Mouse (Mus musculus) liver, postnatal 0 days (tissue): ENCODE measurements around the gene Garem2. TPM values are rescaled to one million over a fixed set of nuclear protein-coding genes. Genes with fewer than 3 reads are reported as not detected.

Experiments
- ATAC-seq: fragments of 200-750 bp; cut with Nextera tagmentation; 2 replicates; pipeline ENCODE4 v1.8.0; 2017; ENCODE audit warnings: mild to moderate bottlenecking, moderate library complexity
- DNase-seq: peaks from one replicate; pipeline ENCODE4 v3.0.0-alpha.2; 2016
- H3K27ac ChIP-seq: fragments of 300-500 bp; sonication (generic); 2 replicates; pipeline ENCODE4 v1.5.1; 2014; ENCODE audit warnings: antibody characterized with exemption, moderate library complexity, mild to moderate bottlenecking, low read depth
- H3K27me3 ChIP-seq: fragments of 300-500 bp; sonication (generic); 2 replicates; pipeline ENCODE4 v1.6.1; 2014; ENCODE audit warnings: low read length, control low read depth, mixed read lengths; ENCODE audit not compliant: insufficient read depth
- H3K36me3 ChIP-seq: fragments of 300-500 bp; sonication (generic); replicated peaks from 2 replicates; pipeline ENCODE4 v1.6.1; 2014; ENCODE audit warnings: mild to moderate bottlenecking, control low read depth, low read length, moderate library complexity, mixed read lengths; ENCODE audit not compliant: insufficient read depth
- H3K4me1 ChIP-seq: fragments of 300-500 bp; sonication (generic); 2 replicates; pipeline ENCODE4 v1.6.1; 2014; ENCODE audit warnings: antibody characterized with exemption, mild to moderate bottlenecking, control low read depth; ENCODE audit not compliant: insufficient read depth
- H3K4me2 ChIP-seq: fragments of 300-500 bp; sonication (generic); 2 replicates; pipeline ENCODE4 v1.6.1; 2014; ENCODE audit warnings: low read depth, mild to moderate bottlenecking, low read length, moderate library complexity, mixed read lengths
- H3K4me3 ChIP-seq: fragments of 300-500 bp; sonication (generic); 2 replicates; pipeline ENCODE4 v1.5.1; 2014; ENCODE audit warnings: low read depth, low read length
- H3K9ac ChIP-seq: fragments of 300-500 bp; sonication (generic); replicated peaks from 2 replicates; pipeline ENCODE4 v1.6.1; 2014; ENCODE audit warnings: mild to moderate bottlenecking, moderate library complexity
- H3K9me3 ChIP-seq: fragments of 300-500 bp; sonication (generic); 2 replicates; pipeline ENCODE4 v1.6.1; 2016; ENCODE audit warnings: mild to moderate bottlenecking, control low read depth, low read length, mixed read lengths
- CTCF ChIP-seq: sonication (generic); IDR thresholded peaks from 2 replicates; pipeline ENCODE4 v1.5.1; 2016; ENCODE audit warnings: antibody characterized with exemption, low read depth
- EP300 ChIP-seq: IDR thresholded peaks from 2 replicates; pipeline ENCODE4 v1.6.1; 2016; ENCODE audit warnings: antibody characterized with exemption, low read depth, mild to moderate bottlenecking
- WGBS: fragments of 180-500 bp; shearing (Covaris S2); extraction: QIAGEN DNeasy Blood & Tissue Kit; methylation state at CpG from one replicate; pipeline ENCODE4 v1.1.7; 2014; ENCODE audit not compliant: insufficient replicate concordance; 5-methylcytosine and 5-hydroxymethylcytosine counted together
- polyA plus RNA-seq: library from polyadenylated mRNA; unstranded; fragments of >200 nt; fragmentation: Nextera tagmentation; extraction: Ambion mirVana; gene quantifications from 2 replicates; pipeline ENCODE4 v1.2.1, GENCODE M21; 2015

Garem2 gene
- polyA plus RNA-seq, 1 experiment from 2014 or later, result 0.02 TPM

- Histone ChIP-seq H3K36me3 (no peaks in the 10 kb centered on the region), H3K9me3 (no peaks in the 10 kb centered on the region), H3K27ac (no peak overlapping the region), H3K4me2 (no peak overlapping the region), H3K27me3 (peaks cover 55% of the 10 kb centered on the region), H3K4me3 (no peak overlapping the region), H3K4me1 (peaks cover 10% of the 10 kb centered on the region), H3K9ac (no peak overlapping the region)
- ATAC-seq, result no peak
- peak; percentile 51 for DNase-seq
- peak; percentile 66 for TF ChIP-seq CTCF
- TF ChIP-seq EP300, result no peak
- 2% methylated on average over 12 of the region's 12 CpGs for WGBS
Observed at GRCm38 (mm10) chr5:30104339-30104738, 622 bp upstream of the Garem2 start.

- WGBS, result 3% methylated on average over 28 of the region's 29 CpGs
- no peaks in the 10 kb centered on the region for H3K9me3 ChIP-seq
- H3K4me3 ChIP-seq, result peak within 1 kb of the TSS; percentile 30
- no peaks in the 10 kb centered on the region for H3K36me3 ChIP-seq
- no peak within 1 kb of the TSS for H3K9ac ChIP-seq
- peak within 1 kb of the TSS; percentile 60 for H3K4me2 ChIP-seq
- H3K27ac ChIP-seq, result no peak within 1 kb of the TSS
- H3K4me1 ChIP-seq, result peaks cover 15% of the 10 kb centered on the region
- no peak for ATAC-seq
- TF ChIP-seq CTCF (no peak), EP300 (no peak)
- peak; percentile 11 for DNase-seq
- peaks cover 56% of the 10 kb centered on the region for H3K27me3 ChIP-seq
Observed at GRCm38 (mm10) chr5:30105668-30106300, 823 bp downstream of the Garem2 start, which contains the start of gene 3110082J24Rik. Gene 3110082J24Rik, minus strand, starts transcription at chr5:30106086.

DNA sequence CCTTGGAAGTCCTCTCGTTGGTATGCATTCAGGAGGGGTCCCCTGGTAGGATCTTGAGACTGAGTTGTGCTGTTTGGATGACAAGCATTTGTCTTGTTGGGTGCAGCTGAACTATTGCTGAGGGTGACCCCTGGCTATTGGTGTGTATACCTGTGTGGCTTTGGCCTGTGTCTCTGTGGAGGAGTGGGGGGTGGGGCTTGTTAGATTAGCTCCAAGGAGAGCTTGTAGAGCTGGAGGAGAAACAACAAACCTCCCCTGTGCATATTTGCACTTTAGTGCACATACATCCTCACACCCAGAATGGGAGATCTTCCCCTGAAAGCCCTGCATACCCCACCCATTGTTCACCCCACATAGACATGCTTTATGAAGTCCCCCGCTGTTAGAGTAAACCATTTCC lies 1.8 kb downstream of the Garem2 start:
- no peak for ATAC-seq
- Histone ChIP-seq H3K36me3 (no peaks in the 10 kb centered on the region), H3K27ac (no peak overlapping the region), H3K4me3 (no peak overlapping the region), H3K9me3 (no peaks in the 10 kb centered on the region), H3K4me1 (peaks cover 21% of the 10 kb centered on the region), H3K27me3 (peaks cover 61% of the 10 kb centered on the region), H3K9ac (no peak overlapping the region), H3K4me2 (no peak overlapping the region)
- TF ChIP-seq EP300 (no peak), CTCF (no peak)
- 45% methylated on average over 2 of the region's 2 CpGs for WGBS
- peak; percentile 7 for DNase-seq

DNA sequence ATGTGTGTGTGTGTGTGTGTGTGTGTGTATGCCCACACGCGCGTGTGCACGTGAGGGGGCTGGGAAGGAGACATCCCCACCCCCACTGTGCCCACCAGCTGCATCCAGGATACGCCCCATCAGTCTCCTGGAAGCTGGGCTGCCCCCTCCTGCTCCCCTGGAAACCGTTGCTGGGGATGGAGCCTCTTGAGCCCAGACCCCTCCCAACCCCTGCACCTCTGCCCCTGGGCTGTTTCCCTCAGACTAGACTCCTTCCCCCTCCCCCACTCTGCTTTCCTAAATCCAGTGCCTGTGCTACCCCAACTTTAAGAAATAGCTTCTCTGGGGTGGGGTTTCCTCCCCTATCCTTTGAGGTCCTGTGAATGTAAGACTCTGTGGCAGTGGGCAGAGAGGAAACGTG lies 2.2 kb downstream of the Garem2 start:
- TF ChIP-seq CTCF (no peak), EP300 (no peak)
- H3K27ac ChIP-seq, result no peak overlapping the region
- H3K4me2 ChIP-seq, result no peak overlapping the region
- no peak overlapping the region for H3K9ac ChIP-seq
- H3K9me3 ChIP-seq, result no peaks in the 10 kb centered on the region
- no peak overlapping the region for H3K4me3 ChIP-seq
- DNase-seq, result peak; percentile 9
- H3K4me1 ChIP-seq, result peaks cover 22% of the 10 kb centered on the region
- no peaks in the 10 kb centered on the region for H3K36me3 ChIP-seq
- peaks cover 61% of the 10 kb centered on the region for H3K27me3 ChIP-seq
- no peak for ATAC-seq
- WGBS, result 33% methylated on average over 3 of the region's 7 CpGs

DNA sequence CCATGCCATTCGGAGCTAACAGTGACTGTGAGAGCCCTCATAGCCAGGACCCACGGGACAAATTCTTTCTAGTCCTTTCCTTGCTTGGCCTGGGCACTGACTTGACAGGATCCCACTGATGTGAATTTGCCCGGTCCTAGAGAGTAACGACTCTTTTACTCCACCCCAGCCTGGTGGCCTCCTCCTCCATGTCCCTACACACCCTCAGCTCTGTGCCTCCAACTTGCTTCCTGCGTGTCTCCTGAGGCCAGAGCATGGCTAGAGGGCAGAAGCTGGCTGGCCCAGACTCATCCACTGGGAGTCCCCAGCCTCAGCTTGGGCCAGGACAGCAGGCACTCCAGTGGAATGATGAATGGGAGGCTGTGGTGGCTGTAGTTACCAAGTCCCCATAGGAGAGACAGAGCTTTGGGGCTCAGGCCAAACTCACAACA lies 2.7 kb downstream of the Garem2 start:
- no peak overlapping the region for H3K4me3 ChIP-seq
- no peak for ATAC-seq
- H3K36me3 ChIP-seq, result no peaks in the 10 kb centered on the region
- H3K4me1 ChIP-seq, result peaks cover 22% of the 10 kb centered on the region
- no peak for TF ChIP-seq EP300
- TF ChIP-seq CTCF, result no peak
- WGBS, result 20% methylated on average over 5 of the region's 5 CpGs
- no peaks in the 10 kb centered on the region for H3K9me3 ChIP-seq
- peak; percentile 10 for DNase-seq
- H3K27ac ChIP-seq, result no peak overlapping the region
- H3K9ac ChIP-seq, result no peak overlapping the region
- peaks cover 61% of the 10 kb centered on the region for H3K27me3 ChIP-seq
- no peak overlapping the region for H3K4me2 ChIP-seq

- Histone ChIP-seq H3K27ac (no peak overlapping the region), H3K9ac (no peak overlapping the region), H3K4me3 (no peak overlapping the region), H3K9me3 (no peaks in the 10 kb centered on the region), H3K36me3 (no peaks in the 10 kb centered on the region), H3K4me2 (no peak overlapping the region), H3K27me3 (peaks cover 57% of the 10 kb centered on the region), H3K4me1 (peaks cover 22% of the 10 kb centered on the region)
- DNase-seq (peak; percentile 7), ATAC-seq (no peak)
- TF ChIP-seq CTCF, result no peak
- WGBS, result 86% methylated on average over 5 of the region's 6 CpGs
Observed at GRCm38 (mm10) chr5:30108233-30108632, 3.3 kb downstream of the Garem2 start.

DNA sequence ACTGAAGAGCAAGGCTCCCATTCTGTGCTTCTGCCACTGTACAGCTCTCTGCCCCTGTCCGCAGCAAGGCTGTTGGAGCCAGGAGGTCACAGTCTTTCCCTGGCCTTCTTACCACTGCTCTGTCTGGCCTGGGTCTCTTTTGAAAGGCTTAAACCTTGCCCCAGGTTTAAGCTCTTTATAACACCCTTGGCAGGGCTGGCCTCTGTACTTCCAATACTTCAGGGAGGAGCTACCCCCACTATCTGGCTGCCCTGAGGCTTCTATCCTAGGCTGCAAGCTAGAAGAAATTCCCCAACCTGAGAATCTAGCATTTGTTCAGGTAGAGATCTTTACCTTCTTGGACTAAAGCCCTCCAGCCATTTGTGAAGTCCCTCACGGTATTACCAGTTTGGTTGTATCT lies 4.9 kb downstream of the Garem2 start:
- H3K4me3 ChIP-seq, result no peak overlapping the region
- peaks cover 57% of the 10 kb centered on the region for H3K27me3 ChIP-seq
- peaks cover 32% of the 10 kb centered on the region for H3K4me1 ChIP-seq
- no peaks in the 10 kb centered on the region for H3K9me3 ChIP-seq
- H3K9ac ChIP-seq, result no peak overlapping the region
- WGBS, result 57% methylated on average over 2 of the region's 2 CpGs
- TF ChIP-seq EP300 (no peak), CTCF (no peak)
- H3K4me2 ChIP-seq, result no peak overlapping the region
- H3K27ac ChIP-seq, result no peak overlapping the region
- H3K36me3 ChIP-seq, result no peaks in the 10 kb centered on the region
- ATAC-seq (no peak), DNase-seq (no peak)
